Mouse (Mus musculus): ENCODE measurements around the gene Usp25. TPM values are rescaled to one million over a fixed set of nuclear protein-coding genes. Genes with fewer than 3 reads are reported as not detected.

Gene Usp25
- polyA plus RNA-seq, 1 experiment from 2014 or later, result 22.0 TPM

- Histone ChIP-seq H3K4me1 (ENCODE audit: control insufficient read depth, insufficient read depth, low read length) (no peaks in the 10 kb centered on the region), H3K36me3 (ENCODE audit: control insufficient read depth, insufficient read depth, low read length) (no peaks in the 10 kb centered on the region), H3K9ac (ENCODE audit: low read length) (no peak overlapping the region), H3K4me2 (ENCODE audit: low read depth, severe bottlenecking) (no peak overlapping the region), H3K4me3 (ENCODE audit: low read depth, low read length) (no peak overlapping the region), H3K27me3 (ENCODE audit: control insufficient read depth, insufficient read depth, low read length) (no peaks in the 10 kb centered on the region), H3K9me3 (ENCODE audit: control insufficient read depth, low read length) (no peaks in the 10 kb centered on the region), H3K27ac (replicated peaks; ENCODE audit: low read depth, low read length) (no peak overlapping the region)
- 88% methylated on average over 5 of the region's 5 CpGs for WGBS
- ATAC-seq (ENCODE audit: insufficient number of reproducible peaks, low FRiP score, low TSS enrichment, low read depth), result no peak
- no peak for DNase-seq (ENCODE audit: low spot score)
Measured at GRCm38 (mm10) chr16:77133055-77133454, 119.5 kb downstream of the Usp25 start.

DNA sequence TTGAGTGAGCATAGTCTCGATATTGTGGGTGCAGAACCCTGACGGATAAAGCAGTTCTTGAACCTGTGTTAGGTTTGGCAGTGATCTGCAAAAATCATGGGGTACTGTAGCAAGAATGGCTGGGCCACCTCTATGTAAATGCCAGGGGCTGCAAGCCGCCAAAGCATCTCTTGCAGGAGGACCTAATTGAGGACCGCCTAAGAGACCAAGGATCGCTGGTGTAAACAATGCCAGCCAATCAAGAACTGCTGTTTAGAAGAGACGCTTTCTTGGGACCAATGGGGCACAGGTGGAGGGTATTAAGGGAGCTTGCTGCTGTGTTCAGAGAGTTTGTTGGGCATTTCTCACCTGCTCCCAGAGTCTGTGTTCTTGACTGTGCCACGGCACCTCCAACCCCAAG lies 127.1 kb downstream of the Usp25 start:
- ATAC-seq (ENCODE audit: insufficient number of reproducible peaks, low FRiP score, low TSS enrichment, low read depth) (no peak), DNase-seq (ENCODE audit: low spot score) (no peak)
- Histone ChIP-seq H3K36me3 (ENCODE audit: control insufficient read depth, insufficient read depth, low read length) (no peaks in the 10 kb centered on the region), H3K4me1 (ENCODE audit: control insufficient read depth, insufficient read depth, low read length) (no peaks in the 10 kb centered on the region), H3K27ac (replicated peaks; ENCODE audit: low read depth, low read length) (no peak overlapping the region), H3K9me3 (ENCODE audit: control insufficient read depth, low read length) (no peaks in the 10 kb centered on the region), H3K4me3 (ENCODE audit: low read depth, low read length) (no peak overlapping the region), H3K4me2 (ENCODE audit: low read depth, severe bottlenecking) (no peak overlapping the region), H3K9ac (ENCODE audit: low read length) (no peak overlapping the region), H3K27me3 (ENCODE audit: control insufficient read depth, insufficient read depth, low read length) (no peaks in the 10 kb centered on the region)
- 90% methylated on average over 7 of the region's 7 CpGs for WGBS

DNA sequence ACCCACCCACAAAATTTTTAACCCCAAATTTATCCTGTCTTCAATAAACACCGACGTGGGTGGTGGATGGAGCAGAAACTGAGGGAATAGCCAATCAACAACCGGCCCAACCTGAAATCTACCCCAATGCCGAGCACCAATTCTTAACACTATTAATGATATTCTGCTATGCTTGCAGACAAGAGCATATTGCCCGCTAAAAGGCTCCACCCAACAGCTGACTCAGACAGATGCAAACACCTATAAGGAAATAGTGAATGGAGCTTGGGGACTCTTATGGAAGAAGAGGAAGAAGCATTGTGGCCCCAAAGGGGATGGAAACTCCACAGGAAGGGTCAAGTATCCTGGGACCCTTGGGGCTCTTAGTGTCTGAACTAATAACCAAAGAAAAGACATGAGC lies 133.3 kb downstream of the Usp25 start:
- H3K27ac ChIP-seq (replicated peaks; ENCODE audit: low read depth, low read length), result no peak overlapping the region
- ATAC-seq (ENCODE audit: insufficient number of reproducible peaks, low FRiP score, low TSS enrichment, low read depth) (no peak), DNase-seq (ENCODE audit: low spot score) (no peak)
- H3K27me3 ChIP-seq (ENCODE audit: control insufficient read depth, insufficient read depth, low read length), result no peaks in the 10 kb centered on the region
- no peak overlapping the region for H3K4me3 ChIP-seq (ENCODE audit: low read depth, low read length)
- H3K4me2 ChIP-seq (ENCODE audit: low read depth, severe bottlenecking), result no peak overlapping the region
- H3K4me1 ChIP-seq (ENCODE audit: control insufficient read depth, insufficient read depth, low read length), result no peaks in the 10 kb centered on the region
- no peak overlapping the region for H3K9ac ChIP-seq (ENCODE audit: low read length)
- WGBS, result 95% methylated on average over 5 of the region's 5 CpGs
- H3K9me3 ChIP-seq (ENCODE audit: control insufficient read depth, low read length), result no peaks in the 10 kb centered on the region
- H3K36me3 ChIP-seq (ENCODE audit: control insufficient read depth, insufficient read depth, low read length), result no peaks in the 10 kb centered on the region

DNA sequence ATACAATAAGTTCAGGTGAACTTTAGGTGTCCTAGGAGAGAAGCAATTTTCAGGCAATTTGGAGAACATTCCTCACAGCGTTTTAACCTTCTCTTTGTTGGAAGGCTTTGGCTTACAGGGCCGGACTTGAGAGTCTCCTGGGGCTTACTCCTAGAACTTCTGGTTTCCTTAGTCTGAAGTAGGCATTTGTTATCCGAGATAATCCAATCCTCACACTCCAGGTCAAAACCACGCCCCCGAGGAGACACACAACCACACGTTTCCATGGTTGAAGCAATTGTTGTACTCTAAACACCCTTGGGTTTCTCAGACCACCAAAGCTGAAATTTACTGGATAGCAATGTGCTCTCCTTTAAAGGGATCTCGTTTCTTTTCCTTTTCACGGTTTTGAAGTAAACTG lies 136.8 kb downstream of the Usp25 start:
- ATAC-seq (ENCODE audit: insufficient number of reproducible peaks, low FRiP score, low TSS enrichment, low read depth), result no peak
- Histone ChIP-seq H3K9ac (ENCODE audit: low read length) (no peak overlapping the region), H3K4me2 (ENCODE audit: low read depth, severe bottlenecking) (no peak overlapping the region), H3K4me3 (ENCODE audit: low read depth, low read length) (no peak overlapping the region), H3K4me1 (ENCODE audit: control insufficient read depth, insufficient read depth, low read length) (no peaks in the 10 kb centered on the region), H3K27ac (replicated peaks; ENCODE audit: low read depth, low read length) (no peak overlapping the region), H3K9me3 (ENCODE audit: control insufficient read depth, low read length) (no peaks in the 10 kb centered on the region), H3K27me3 (ENCODE audit: control insufficient read depth, insufficient read depth, low read length) (no peaks in the 10 kb centered on the region), H3K36me3 (ENCODE audit: control insufficient read depth, insufficient read depth, low read length) (no peaks in the 10 kb centered on the region)
- 74% methylated on average over 8 of the region's 8 CpGs for WGBS
- DNase-seq (ENCODE audit: low spot score), result no peak

- H3K27me3 ChIP-seq (ENCODE audit: control insufficient read depth, insufficient read depth, low read length), result no peaks in the 10 kb centered on the region
- H3K36me3 ChIP-seq (ENCODE audit: control insufficient read depth, insufficient read depth, low read length), result no peaks in the 10 kb centered on the region
- no peak overlapping the region for H3K27ac ChIP-seq (replicated peaks; ENCODE audit: low read depth, low read length)
- no peak overlapping the region for H3K4me3 ChIP-seq (ENCODE audit: low read depth, low read length)
- H3K9me3 ChIP-seq (ENCODE audit: control insufficient read depth, low read length), result no peaks in the 10 kb centered on the region
- no peaks in the 10 kb centered on the region for H3K4me1 ChIP-seq (ENCODE audit: control insufficient read depth, insufficient read depth, low read length)
- no peak overlapping the region for H3K4me2 ChIP-seq (ENCODE audit: low read depth, severe bottlenecking)
- no peak overlapping the region for H3K9ac ChIP-seq (ENCODE audit: low read length)
- no peak for DNase-seq (ENCODE audit: low spot score)
- no peak for ATAC-seq (ENCODE audit: insufficient number of reproducible peaks, low FRiP score, low TSS enrichment, low read depth)
- WGBS, result 81% methylated on average over 4 of the region's 4 CpGs
Measured at GRCm38 (mm10) chr16:77150884-77151283, 137.4 kb downstream of the Usp25 start.

- Histone ChIP-seq H3K4me2 (ENCODE audit: low read depth, severe bottlenecking) (no peak overlapping the region), H3K36me3 (ENCODE audit: control insufficient read depth, insufficient read depth, low read length) (no peaks in the 10 kb centered on the region), H3K27ac (replicated peaks; ENCODE audit: low read depth, low read length) (no peak overlapping the region), H3K9ac (ENCODE audit: low read length) (no peak overlapping the region), H3K27me3 (ENCODE audit: control insufficient read depth, insufficient read depth, low read length) (no peaks in the 10 kb centered on the region), H3K4me3 (ENCODE audit: low read depth, low read length) (no peak overlapping the region), H3K4me1 (ENCODE audit: control insufficient read depth, insufficient read depth, low read length) (no peaks in the 10 kb centered on the region), H3K9me3 (ENCODE audit: control insufficient read depth, low read length) (no peaks in the 10 kb centered on the region)
- ATAC-seq (ENCODE audit: insufficient number of reproducible peaks, low FRiP score, low TSS enrichment, low read depth), result no peak
- no peak for DNase-seq (ENCODE audit: low spot score)
- WGBS, result 84% methylated on average over 1 of the region's 1 CpGs
Measured at GRCm38 (mm10) chr16:77152288-77152687, 138.8 kb downstream of the Usp25 start.

DNA sequence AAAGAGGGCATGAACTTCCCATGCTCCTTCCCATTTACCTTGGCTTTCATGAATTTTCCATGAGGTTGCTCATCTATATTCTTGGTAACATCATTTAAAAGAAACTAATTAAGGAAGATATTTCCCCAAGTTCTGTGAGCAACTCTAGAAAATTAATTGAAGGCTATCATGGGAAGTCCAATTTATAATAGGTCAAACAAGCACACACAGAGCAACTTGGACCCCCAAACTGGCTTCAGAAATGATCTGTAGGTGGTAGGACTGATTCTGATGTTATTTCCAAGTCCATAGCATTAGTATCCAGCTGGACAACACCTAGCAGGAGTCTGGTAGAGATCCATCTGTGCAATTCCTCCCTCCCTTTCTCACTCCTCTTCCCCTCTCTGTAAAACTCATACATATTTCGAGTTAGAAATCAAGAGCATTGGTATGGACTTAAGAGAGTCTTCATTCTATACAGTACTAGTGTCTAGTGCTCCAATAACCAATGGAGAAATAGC lies 139.8 kb downstream of the Usp25 start:
- H3K9ac ChIP-seq (ENCODE audit: low read length), result no peak overlapping the region
- no peaks in the 10 kb centered on the region for H3K9me3 ChIP-seq (ENCODE audit: control insufficient read depth, low read length)
- no peaks in the 10 kb centered on the region for H3K4me1 ChIP-seq (ENCODE audit: control insufficient read depth, insufficient read depth, low read length)
- whole genome bisulfite sequencing, result 68% methylated on average over 1 of the region's 1 CpGs
- H3K27ac ChIP-seq (replicated peaks; ENCODE audit: low read depth, low read length), result no peak overlapping the region
- H3K36me3 ChIP-seq (ENCODE audit: control insufficient read depth, insufficient read depth, low read length), result no peaks in the 10 kb centered on the region
- DNase-seq (ENCODE audit: low spot score) (no peak), ATAC-seq (ENCODE audit: insufficient number of reproducible peaks, low FRiP score, low TSS enrichment, low read depth) (no peak)
- no peak overlapping the region for H3K4me3 ChIP-seq (ENCODE audit: low read depth, low read length)
- no peaks in the 10 kb centered on the region for H3K27me3 ChIP-seq (ENCODE audit: control insufficient read depth, insufficient read depth, low read length)
- H3K4me2 ChIP-seq (ENCODE audit: low read depth, severe bottlenecking), result no peak overlapping the region

- Histone ChIP-seq H3K9me3 (ENCODE audit: control insufficient read depth, low read length) (no peaks in the 10 kb centered on the region), H3K9ac (ENCODE audit: low read length) (no peak overlapping the region), H3K27me3 (ENCODE audit: control insufficient read depth, insufficient read depth, low read length) (no peaks in the 10 kb centered on the region), H3K4me1 (ENCODE audit: control insufficient read depth, insufficient read depth, low read length) (no peaks in the 10 kb centered on the region), H3K36me3 (ENCODE audit: control insufficient read depth, insufficient read depth, low read length) (no peaks in the 10 kb centered on the region), H3K27ac (replicated peaks; ENCODE audit: low read depth, low read length) (no peak overlapping the region), H3K4me2 (ENCODE audit: low read depth, severe bottlenecking) (no peak overlapping the region), H3K4me3 (ENCODE audit: low read depth, low read length) (no peak overlapping the region)
- DNase-seq (ENCODE audit: low spot score) (no peak), ATAC-seq (ENCODE audit: insufficient number of reproducible peaks, low FRiP score, low TSS enrichment, low read depth) (no peak)
- 83% methylated on average over 2 of the region's 2 CpGs for WGBS
Measured at GRCm38 (mm10) chr16:77153815-77154214, 140.3 kb downstream of the Usp25 start.

DNA sequence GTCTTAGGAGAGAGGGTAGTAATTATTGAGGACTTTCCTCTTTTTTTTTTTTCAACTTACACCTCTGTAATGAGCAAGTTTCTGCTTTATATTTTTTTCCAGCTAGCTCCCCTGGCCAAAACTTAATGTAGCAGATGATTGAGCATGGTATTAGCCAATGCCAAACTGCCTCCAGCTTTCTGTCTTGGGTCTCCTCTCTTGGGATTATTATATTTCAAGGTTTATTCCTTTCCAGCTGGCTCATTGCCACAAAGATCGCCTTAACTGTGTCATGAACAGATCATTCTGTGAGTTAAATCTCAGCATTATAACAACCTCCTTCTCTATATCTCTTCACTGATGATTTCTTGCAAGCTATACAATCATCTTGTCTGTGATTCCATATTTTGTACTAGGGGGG lies 141.3 kb downstream of the Usp25 start:
- Histone ChIP-seq H3K9ac (ENCODE audit: low read length) (no peak overlapping the region), H3K36me3 (ENCODE audit: control insufficient read depth, insufficient read depth, low read length) (no peaks in the 10 kb centered on the region), H3K27me3 (ENCODE audit: control insufficient read depth, insufficient read depth, low read length) (no peaks in the 10 kb centered on the region), H3K4me1 (ENCODE audit: control insufficient read depth, insufficient read depth, low read length) (no peaks in the 10 kb centered on the region), H3K9me3 (ENCODE audit: control insufficient read depth, low read length) (no peaks in the 10 kb centered on the region), H3K27ac (replicated peaks; ENCODE audit: low read depth, low read length) (no peak overlapping the region), H3K4me2 (ENCODE audit: low read depth, severe bottlenecking) (no peak overlapping the region), H3K4me3 (ENCODE audit: low read depth, low read length) (no peak overlapping the region)
- no peak for ATAC-seq (ENCODE audit: insufficient number of reproducible peaks, low FRiP score, low TSS enrichment, low read depth)
- DNase-seq (ENCODE audit: low spot score), result no peak
- 93% methylated on average over 1 of the region's 1 CpGs for WGBS

Measured in limb, embryonic 11.5 days (tissue).